10 mouse cellular contexts compared by ENCODE assay signal in genomic region chr1:74857677-74858076, GRCm38 (mm10). TPM values are rescaled to one million over a fixed set of nuclear protein-coding genes. Genes with fewer than 3 reads are reported as not detected.
DNase-seq lines count a peak whose midpoint lies in the region; ATAC-seq lines count a peak whose summit lies in the region.
"Had no signal": no experiment of that assay in that cellular context is flagged by ENCODE, and none has a peak within 500 bp of the region (broad histone marks: within the 10 kb centered on the region; RNA-seq: fewer than 3 reads in every experiment).

No protein-coding gene starts in this region.

- H3K9ac ChIP-seq in heart, embryonic 15.5 days = no peak overlapping the region
- peak overlapping the region; percentile 96 for H3K9ac ChIP-seq in hindbrain, embryonic 12.5 days
- H3K9ac ChIP-seq in midbrain, embryonic 16.5 days (ENCODE audit: low read depth, low read length) = peak overlapping the region; percentile 97

- peak overlapping the region; percentile 56 for H3K4me2 ChIP-seq in heart, embryonic 15.5 days
- H3K4me2 ChIP-seq in hindbrain, embryonic 12.5 days (replicated peaks) = peak overlapping the region; percentile 86
- H3K4me2 ChIP-seq in midbrain, embryonic 16.5 days (ENCODE audit: low read length) = peak overlapping the region; percentile 90

- H3K36me3 ChIP-seq in heart, embryonic 15.5 days = no peaks in the 10 kb centered on the region
- no peaks in the 10 kb centered on the region for H3K36me3 ChIP-seq in hindbrain, embryonic 12.5 days
- H3K36me3 ChIP-seq in midbrain, embryonic 16.5 days (ENCODE audit: control insufficient read depth, insufficient read depth, low read length) = no peaks in the 10 kb centered on the region

- WGBS in heart, embryonic 15.5 days = 13% methylated on average over 4 of the region's 4 CpGs
- WGBS in hindbrain, embryonic 12.5 days = 7% methylated on average over 4 of the region's 4 CpGs
- WGBS in midbrain, embryonic 16.5 days = 8% methylated on average over 4 of the region's 4 CpGs

- H3K27ac ChIP-seq in heart, embryonic 15.5 days = no peak overlapping the region
- peak overlapping the region; percentile 69; the same call in 1 of the 2 replicates for H3K27ac ChIP-seq in hindbrain, embryonic 12.5 days
- H3K27ac ChIP-seq in midbrain, embryonic 16.5 days (ENCODE audit: low read length) = peak overlapping the region; percentile 74

- no peak for DNase-seq in heart, postnatal 14 days
- peak; percentile 64 for DNase-seq in cerebellum, adult 9-11 months
- DNase-seq in adrenal gland, adult 18-20 months (ENCODE audit: low spot score in 2 of 2) = no peak
- no peak for DNase-seq in left cerebral cortex, postnatal 25 days (ENCODE audit: low spot score in 2 of 2)
- no peak for DNase-seq in thymus, postnatal 25 days

- H3K9me3 ChIP-seq in heart, embryonic 15.5 days (replicated peaks) = no peaks in the 10 kb centered on the region
- H3K9me3 ChIP-seq in hindbrain, embryonic 12.5 days (replicated peaks) = no peaks in the 10 kb centered on the region
- no peaks in the 10 kb centered on the region for H3K9me3 ChIP-seq in midbrain, embryonic 16.5 days (replicated peaks; ENCODE audit: control insufficient read depth, low read length, poor library complexity, severe bottlenecking)

- peaks cover 36% of the 10 kb centered on the region for H3K4me1 ChIP-seq in heart, embryonic 15.5 days (replicated peaks)
- peaks cover 58% of the 10 kb centered on the region for H3K4me1 ChIP-seq in hindbrain, embryonic 12.5 days
- peaks cover 26% of the 10 kb centered on the region for H3K4me1 ChIP-seq in midbrain, embryonic 16.5 days (ENCODE audit: control insufficient read depth, insufficient read depth, low read length)

- H3K4me3 ChIP-seq in heart, embryonic 15.5 days = peak overlapping the region; percentile 33
- H3K4me3 ChIP-seq in hindbrain, embryonic 12.5 days = peak overlapping the region; percentile 90
- H3K4me3 ChIP-seq in midbrain, embryonic 16.5 days (ENCODE audit: low read depth, low read length) = peak overlapping the region; percentile 94
- H3K4me3 ChIP-seq: megakaryocyte, embryonic 14.5 days had no signal

- peaks cover 83% of the 10 kb centered on the region for H3K27me3 ChIP-seq in heart, embryonic 15.5 days
- peaks cover 47% of the 10 kb centered on the region for H3K27me3 ChIP-seq in hindbrain, embryonic 12.5 days
- no peaks in the 10 kb centered on the region for H3K27me3 ChIP-seq in midbrain, embryonic 16.5 days (ENCODE audit: control insufficient read depth, insufficient read depth, low read depth, low read length)

- intact Hi-C loops in heart, postnatal 14 days (cut with DNase I) = no loop called here
- intact Hi-C loops in left cerebral cortex, postnatal 25 days (cut with DNase I) = no loop called here

- ATAC-seq in heart, embryonic 15.5 days (replicated peaks; ENCODE audit: insufficient number of reproducible peaks, insufficient read depth, low FRiP score, low read depth) = no peak
- ATAC-seq in hindbrain, embryonic 12.5 days (ENCODE audit: low FRiP score) = no peak
- no peak for ATAC-seq in midbrain, embryonic 16.5 days

RNA-seq across cellular contexts. Expression of gene Cdk5r2, which starts 2.9 kb away (rescaled TPM):
- 0.08 TPM in 1 of 2 replicates, not detected in the other for polyA plus RNA-seq in heart, embryonic 15.5 days (2015; fragmentation: Nextera tagmentation; extraction: Ambion mirVana)
- not detected for total RNA-seq in heart, postnatal 14 days (2021)
- 6.9 and 7.5 TPM in 2 replicates for polyA plus RNA-seq in hindbrain, embryonic 12.5 days (2016; fragmentation: Nextera tagmentation; extraction: Ambion mirVana)
- polyA plus RNA-seq in midbrain, embryonic 16.5 days (2015; fragmentation: Nextera tagmentation; extraction: Ambion mirVana) = 8.1 and 9.7 TPM in 2 replicates
- total RNA-seq in adrenal gland, adult 18-20 months (2021) = 1 to 10 TPM; 4.1 to 4.8 TPM
- total RNA-seq in left cerebral cortex, postnatal 25 days (2021) = 100 to 1,000 TPM; 441 to 447 TPM
- total RNA-seq: gastrocnemius, adult 8-10 months had no signal

RNA-seq across cellular contexts. Expression of gene Fev, which starts 27.5 kb away (rescaled TPM):
- 0.37 and 0.68 TPM in 2 replicates for polyA plus RNA-seq in heart, embryonic 15.5 days (2015; fragmentation: Nextera tagmentation; extraction: Ambion mirVana)
- not detected for total RNA-seq in heart, postnatal 14 days (2021)
- polyA plus RNA-seq in hindbrain, embryonic 12.5 days (2016; fragmentation: Nextera tagmentation; extraction: Ambion mirVana) = 7.0 and 7.6 TPM in 2 replicates
- polyA plus RNA-seq in midbrain, embryonic 16.5 days (2015; fragmentation: Nextera tagmentation; extraction: Ambion mirVana) = 1.6 and 2.9 TPM in 2 replicates
- total RNA-seq in adrenal gland, adult 18-20 months (2021) = 1 to 10 TPM in 1 of 2 experiments, under 1 TPM in 1; 0.96 to 1.2 TPM
- total RNA-seq in left cerebral cortex, postnatal 25 days (2021) = not detected
- total RNA-seq: gastrocnemius, adult 8-10 months had no signal

RNA-seq across cellular contexts. Expression of gene Cryba2, which starts 35.3 kb away (rescaled TPM):
- polyA plus RNA-seq in heart, embryonic 15.5 days (2015; fragmentation: Nextera tagmentation; extraction: Ambion mirVana) = not detected in 2 replicates
- not detected for total RNA-seq in heart, postnatal 14 days (2021)
- polyA plus RNA-seq in hindbrain, embryonic 12.5 days (2016; fragmentation: Nextera tagmentation; extraction: Ambion mirVana) = 1.6 and 2.8 TPM in 2 replicates
- 0.45 and 0.51 TPM in 2 replicates for polyA plus RNA-seq in midbrain, embryonic 16.5 days (2015; fragmentation: Nextera tagmentation; extraction: Ambion mirVana)
- under 1 TPM; 0.58 to 0.76 TPM for total RNA-seq in adrenal gland, adult 18-20 months (2021)
- not detected for total RNA-seq in left cerebral cortex, postnatal 25 days (2021)
- total RNA-seq: gastrocnemius, adult 8-10 months had no signal

Comparison
In these comparisons a context has a peak if more than half of its experiments do, and no peak if none do; other contexts are left out.
1. H3K4me3 ChIP-seq: peak in every context shown above with its lines; median percentile 94 in midbrain, embryonic 16.5 days; 90 in hindbrain, embryonic 12.5 days; 33 in heart, embryonic 15.5 days.
2. RNA of gene Cdk5r2, which starts 2.9 kb away (total RNA-seq): 441 to 447 TPM in left cerebral cortex, postnatal 25 days; 4.1 to 4.8 TPM in adrenal gland, adult 18-20 months and not detected in heart, postnatal 14 days; every median in the first group is over 10 times any median in the second.
3. Peak in every context shown above with its lines, with median percentiles within 50 percentile points of each other: H3K4me2 ChIP-seq.